Mouse (Mus musculus) CD4-positive, CD25-positive, alpha-beta regulatory T cell, adult 4 months (primary cell): ENCODE results near the gene Bcl7c. TPM values are rescaled to one million over a fixed set of nuclear protein-coding genes. Genes with fewer than 3 reads are reported as not detected.
A peak's percentile ranks its signal among the peaks of the same experiment; 100 is the strongest.
"Not testable (repeated sequence)": the region's sequence is repeated elsewhere in the genome, so short reads cannot be mapped to it uniquely, and the experiment has no call there.

Experiments used
- ATAC-seq: one replicate; pipeline ENCODE4 v1.8.0; 2017
- polyA plus RNA-seq, 2 experiments: library from polyadenylated mRNA; unstranded; fragments of 100-300 nt; shearing (Covaris generic); gene quantifications; one replicate each; pipeline ENCODE4 v1.2.1; 2017

Gene Bcl7c
- polyA plus RNA-seq, 2 experiments from 2014 or later, result 3.2 to 5.5 TPM

DNA sequence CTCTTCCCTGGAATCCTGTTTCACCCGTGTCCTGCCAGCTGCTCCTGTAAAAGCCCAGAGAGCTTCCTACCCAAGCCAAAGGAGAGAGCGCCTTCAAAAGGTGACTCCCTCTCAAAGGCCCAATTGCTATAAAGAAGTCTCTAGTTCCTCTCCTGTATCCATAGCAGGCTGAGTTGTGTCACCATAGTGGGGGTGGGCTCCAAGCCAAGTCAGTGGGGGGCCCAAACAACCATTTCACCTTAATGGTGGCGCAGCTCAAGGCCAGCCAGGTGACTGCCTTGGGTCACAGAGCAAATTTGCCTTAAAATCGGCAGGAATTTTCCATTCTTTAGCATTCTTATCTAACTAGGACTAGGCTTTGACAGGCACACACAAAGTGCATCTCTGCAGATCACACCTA lies 6.1 kb upstream of the Bcl7c start:
- no peak for ATAC-seq

DNA sequence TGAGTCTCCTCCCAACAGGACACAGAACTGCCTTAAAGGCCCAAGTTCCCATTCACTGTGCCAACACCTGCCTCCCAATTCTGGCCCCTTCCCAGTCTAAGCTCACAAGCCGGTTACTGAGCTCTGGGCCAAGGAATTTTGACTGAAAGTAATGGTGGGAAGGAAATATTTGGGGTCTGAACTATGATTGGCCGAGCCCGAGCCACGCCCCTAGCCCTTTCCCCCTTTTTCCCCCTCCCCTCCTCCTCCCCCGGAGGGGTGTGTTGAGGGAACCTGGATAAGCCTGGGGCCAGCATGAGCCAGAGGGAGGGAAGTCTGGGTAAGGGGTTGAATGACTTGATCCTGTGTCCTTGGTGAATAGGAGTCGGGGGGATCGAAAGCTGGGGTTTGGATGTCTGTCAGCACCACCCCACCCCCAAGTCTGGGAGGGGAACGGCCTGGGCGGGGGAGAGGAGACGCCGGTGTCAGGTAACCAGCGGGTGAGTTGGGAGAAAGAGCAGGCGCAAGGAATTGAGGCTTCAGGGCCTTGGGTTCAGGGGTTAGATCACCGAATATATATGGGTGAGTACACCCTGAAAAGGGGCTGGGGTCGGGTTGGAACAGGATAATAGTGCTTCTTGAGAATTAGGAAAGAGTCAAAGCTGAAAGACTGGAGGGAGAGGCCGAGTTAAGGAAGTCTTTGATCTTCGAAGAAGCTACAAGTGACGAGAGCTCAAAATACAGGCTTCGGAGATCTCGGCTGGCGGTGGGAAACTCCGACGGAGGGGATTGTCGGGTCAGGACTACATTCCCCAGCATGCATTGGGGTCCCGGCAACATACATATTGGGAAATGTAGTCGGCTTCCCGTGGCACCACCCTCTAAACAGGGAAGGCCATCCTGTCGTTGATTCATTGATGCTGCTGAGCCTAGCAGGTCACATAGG lies 4.0 kb upstream of the Bcl7c start, which contains the start of gene Ctf1:
Gene Ctf1, plus strand, starts transcription at position 276 of the 925 bp plus-strand sequence.
- no peak for ATAC-seq

DNA sequence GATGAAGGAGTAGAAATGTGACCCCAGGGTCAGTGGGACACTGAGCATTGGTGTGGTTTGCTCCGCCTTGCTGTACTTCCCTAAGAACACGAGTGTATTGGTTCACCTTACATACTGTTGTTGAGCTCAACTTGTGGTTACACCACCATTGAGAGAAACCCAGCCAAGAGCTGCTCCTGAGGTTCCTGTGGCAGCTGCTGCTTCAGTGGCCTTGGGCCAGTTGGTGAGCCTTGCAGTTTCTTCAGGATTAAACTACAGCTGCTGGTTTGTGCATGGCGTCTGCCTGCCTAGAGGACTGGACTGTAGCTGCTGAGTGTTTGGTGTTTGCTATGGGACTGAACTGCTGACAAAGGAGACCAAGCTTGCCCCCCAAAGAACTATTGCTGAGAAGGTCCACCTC lies 2.7 kb upstream of the Bcl7c start:
- no peak for ATAC-seq

DNA sequence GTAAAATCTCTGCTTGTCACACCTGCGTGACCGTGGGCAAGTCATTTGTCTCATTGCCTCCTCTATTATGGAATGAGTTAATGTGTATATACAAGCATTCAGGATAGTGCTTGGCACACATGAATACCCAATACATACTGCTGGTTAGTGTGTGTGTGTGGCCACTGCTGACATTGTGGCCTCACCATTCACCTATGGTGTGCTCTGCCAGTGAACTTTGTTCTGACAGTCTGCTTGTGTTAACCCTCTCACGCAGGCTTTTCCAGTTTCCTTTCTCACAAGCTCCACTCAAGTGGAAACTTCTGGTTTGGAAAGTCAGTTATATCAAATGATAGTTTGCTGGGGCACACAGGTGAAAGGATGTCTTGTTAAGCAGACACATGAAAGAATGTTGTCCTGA lies 2.3 kb upstream of the Bcl7c start:
- no peak for ATAC-seq

DNA sequence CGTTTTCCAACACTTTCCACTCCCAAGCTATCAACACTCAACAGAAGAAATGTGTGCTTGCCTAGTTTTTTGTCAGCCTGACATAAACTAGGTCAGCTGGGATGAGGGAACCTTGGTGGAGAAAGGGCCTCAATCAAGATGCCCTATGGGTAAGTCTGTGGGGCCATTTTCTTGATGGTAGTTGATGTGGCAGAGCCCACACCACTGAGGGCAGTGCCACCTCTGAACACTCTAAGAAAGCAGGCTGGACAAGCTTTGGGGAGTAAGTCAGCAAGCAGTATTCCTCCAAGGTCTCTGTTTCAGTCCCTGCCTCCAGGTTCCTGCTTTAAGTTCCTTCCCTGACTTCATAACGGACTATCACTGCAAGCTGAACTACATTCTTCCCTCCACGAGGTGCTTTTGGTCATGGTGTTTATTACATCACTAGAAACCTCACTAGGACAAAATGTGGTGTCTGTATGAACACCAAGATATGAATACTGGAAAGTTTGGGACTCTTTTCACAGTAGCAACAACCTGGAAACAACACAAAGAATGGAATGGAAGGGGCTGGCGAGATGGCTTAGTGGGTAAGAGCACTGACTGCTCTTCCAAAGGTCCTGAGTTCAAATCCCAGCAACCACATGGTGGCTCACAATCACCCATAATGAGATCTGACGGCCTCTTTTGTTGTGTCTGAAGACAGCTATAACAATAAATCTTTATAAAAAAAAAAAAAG lies 687 bp upstream of the Bcl7c start:
- no peak for ATAC-seq

DNA sequence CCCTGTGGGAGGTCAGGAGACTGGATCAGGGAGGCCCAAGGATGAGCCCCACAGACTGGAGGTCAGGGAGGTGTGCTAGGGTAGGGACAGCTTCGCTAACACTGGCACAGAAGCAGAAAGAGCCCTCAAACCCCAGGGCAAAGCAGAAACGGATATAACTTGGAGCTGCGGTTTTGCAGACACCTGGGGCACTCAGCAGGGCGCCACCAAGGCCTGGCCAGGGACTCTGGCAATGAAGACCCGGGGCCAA lies 851 bp downstream of the Bcl7c start:
- ATAC-seq, result peak; percentile 70

DNA sequence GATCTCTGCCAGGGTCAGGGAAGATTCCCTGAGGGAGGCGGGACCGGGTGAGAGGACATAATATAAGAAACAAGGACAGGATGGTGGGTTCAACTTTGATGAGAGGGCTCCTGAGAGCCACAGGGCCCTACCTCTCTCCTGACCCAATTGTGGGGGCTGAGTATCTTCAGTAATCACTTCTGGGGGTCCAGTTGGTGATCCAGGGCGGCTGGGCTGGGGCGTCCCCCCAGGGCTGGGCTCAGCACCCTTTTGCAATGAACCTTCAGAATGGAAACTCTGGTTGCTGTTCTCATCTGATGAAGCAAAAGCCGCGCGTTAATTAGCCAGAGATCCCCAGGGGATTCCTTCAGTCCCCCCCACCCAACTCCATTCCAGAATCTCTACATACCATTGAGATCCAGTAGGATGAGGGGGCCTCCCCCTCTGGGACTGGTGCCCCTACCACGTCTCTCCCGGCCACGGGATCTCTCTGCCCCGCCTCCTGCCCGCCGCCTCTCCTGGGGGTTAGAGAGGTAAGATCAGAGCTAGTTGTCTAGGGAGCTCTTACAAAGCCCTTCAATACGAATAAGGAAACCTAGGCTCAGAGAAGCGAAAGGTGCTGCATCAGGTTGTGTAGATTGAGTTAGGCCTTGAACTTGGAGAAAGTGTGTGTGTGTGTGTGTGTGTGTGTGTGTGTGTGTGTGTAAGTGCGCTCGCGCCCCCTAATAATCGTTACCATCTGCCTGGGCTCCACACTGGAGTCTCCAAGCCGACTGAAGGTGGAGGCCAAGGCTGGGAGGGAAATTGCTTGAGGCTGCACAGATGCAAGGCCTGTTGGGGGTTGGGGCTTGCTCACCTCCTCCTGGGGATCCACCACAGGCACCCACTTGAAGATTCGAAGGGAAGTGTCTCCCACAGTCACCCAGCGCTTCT lies 1.4 kb downstream of the Bcl7c start:
- no peak for ATAC-seq

DNA sequence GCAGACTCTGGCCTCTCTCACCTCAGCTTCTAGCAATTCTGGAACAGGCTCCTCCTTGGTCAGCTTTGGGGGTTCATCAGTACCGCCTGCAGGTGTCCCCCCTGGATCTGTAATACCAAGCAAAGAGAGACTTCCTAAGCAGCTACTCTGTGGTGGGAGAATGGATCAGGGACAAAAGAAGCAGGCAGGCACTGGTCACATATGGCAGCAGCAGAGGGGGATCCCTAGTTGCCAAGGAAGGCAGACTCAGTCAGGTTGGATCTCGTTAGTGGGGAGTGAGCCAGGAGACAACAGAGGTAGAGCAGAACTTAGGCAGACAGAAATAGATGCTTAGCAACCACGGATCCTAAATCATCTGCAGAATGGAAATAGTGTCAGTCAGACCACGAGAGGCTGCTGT lies 3.0 kb downstream of the Bcl7c start:
- ATAC-seq, result no peak

DNA sequence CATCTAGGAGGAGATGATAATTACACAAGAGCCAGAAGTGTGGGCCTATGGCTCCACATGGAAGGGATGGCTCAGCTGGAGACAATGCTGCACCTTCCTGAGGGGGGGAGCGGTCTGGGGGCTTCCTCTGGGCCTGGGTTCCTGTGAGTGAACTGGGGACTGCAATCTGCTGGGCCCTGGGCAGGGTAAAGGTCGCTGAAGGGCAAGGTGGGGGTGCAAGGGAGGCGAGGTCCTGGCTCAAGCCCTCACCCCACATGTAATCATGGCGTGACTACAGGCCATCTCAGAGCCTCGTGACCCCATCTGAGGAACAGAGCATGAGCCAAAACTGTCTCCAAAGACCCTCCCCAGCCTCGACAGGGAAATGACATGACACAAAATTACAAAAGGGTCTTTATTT lies 4.1 kb downstream of the Bcl7c start:
- ATAC-seq, result no peak

DNA sequence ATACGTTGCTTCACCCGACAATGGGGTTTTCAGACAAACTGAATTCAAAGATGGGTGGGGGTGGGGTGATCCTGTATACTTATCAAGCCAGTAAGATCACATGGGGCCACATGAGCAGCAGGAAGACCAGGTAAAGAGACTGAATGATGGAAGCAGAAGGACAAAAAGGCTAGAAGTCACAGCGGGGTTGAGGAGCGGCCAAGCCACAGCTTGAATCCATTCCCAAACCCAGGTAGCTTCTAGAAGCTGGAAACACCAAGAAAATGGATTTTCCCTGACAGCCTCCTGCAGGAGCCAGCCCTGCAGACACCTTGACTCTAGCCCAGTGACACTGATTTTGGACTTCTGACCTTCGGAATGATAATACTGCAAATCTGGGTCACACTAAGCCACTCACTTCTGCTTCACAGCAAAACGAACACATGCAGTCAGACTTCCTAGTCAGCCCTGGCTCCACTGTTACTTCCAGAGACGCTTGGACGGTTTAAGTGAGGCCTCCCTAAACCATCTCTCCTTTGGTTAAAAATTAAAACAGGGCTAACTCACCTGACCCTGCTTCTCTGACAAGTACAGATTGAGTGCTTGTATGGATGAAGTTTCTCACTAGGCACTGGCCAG lies 5.1 kb downstream of the Bcl7c start:
- no peak for ATAC-seq

DNA sequence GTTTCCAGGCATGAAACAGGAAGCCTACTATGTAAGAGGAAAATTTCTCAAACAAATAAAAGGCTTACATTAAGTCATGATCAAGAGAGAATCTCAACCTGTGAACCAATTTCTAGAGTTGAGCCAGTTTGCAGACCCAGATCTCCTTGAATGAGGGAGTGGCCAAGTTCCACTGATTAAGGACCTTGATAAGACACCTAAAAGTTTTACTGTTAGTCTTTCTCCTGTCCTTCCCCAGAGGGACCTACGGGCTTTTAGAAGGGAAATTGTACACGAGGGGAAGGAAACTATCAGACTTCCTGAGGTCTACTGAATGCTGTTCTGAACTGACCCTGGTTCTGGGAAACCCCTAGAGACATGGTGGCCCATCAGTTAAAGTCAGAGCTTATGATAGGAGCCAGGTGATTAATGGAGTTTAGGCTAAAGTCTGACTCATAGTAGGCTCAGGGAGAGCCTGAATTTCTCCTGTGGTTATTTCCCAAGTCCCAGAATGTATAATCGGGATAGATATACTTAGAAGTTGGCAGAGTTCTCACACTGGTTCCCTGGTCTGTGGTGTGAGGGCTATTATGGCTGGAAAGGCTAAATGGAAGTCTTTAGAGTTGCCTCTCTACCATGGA lies 7.9 kb downstream of the Bcl7c start:
- no peak for ATAC-seq

DNA sequence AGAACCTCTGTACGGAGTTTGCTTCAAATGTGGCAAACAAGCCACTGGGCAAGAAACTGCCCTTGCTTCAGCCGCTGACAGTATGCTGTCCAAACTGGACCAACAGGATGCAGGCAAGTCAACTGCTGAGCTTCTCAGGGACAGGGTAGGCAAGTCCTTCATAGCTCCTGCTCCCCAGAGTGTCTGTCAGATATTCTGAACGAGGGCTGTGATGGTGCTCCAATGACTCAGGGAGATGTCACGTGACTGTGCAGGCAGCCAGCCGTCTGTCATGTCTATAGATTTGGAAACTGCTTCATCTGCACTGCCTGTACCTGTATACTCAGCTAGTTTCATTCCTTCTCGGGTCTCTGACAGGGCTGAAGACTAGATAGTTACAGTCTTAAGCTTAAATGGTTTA lies 9.7 kb downstream of the Bcl7c start:
- ATAC-seq, result no peak

DNA sequence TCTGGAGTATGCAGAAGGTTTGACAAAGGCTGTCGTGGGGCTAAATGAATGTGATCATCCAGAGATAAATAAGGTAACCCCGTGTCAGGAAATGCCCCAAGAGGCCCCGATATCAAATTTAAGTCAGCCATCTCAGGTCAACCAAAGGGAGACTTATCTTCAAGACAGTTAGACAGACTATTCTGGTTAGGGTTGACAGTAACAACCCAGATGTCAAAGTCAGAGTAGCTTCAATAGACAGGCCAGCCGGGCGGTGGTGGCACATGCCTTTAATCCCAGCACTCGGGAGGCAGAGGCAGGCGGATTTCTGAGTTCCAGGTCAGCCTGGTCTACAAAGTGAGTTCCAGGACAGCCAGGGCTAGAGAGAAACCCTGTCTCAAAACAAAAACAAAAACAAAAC lies 15.0 kb downstream of the Bcl7c start:
- not testable (repeated sequence) for ATAC-seq

DNA sequence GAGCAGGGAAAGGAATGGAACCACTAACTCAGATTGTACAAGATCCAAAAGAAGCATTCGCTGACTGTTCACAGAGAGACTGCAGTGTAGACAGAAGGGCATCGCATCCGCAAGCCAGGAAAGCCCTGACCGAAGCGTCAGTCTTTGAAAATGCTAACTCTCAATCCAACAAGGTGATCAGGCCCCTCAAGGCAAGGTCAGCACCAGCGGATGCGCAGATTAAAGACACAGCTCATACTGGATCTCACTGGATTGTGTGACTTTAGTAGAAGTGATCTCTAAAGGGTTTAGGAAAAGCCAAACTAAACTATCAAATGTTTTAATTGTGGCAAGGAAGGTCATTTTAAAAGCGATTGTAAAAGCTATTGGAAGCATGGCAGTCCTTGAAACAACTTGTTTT lies 15.4 kb downstream of the Bcl7c start:
- no peak for ATAC-seq

DNA sequence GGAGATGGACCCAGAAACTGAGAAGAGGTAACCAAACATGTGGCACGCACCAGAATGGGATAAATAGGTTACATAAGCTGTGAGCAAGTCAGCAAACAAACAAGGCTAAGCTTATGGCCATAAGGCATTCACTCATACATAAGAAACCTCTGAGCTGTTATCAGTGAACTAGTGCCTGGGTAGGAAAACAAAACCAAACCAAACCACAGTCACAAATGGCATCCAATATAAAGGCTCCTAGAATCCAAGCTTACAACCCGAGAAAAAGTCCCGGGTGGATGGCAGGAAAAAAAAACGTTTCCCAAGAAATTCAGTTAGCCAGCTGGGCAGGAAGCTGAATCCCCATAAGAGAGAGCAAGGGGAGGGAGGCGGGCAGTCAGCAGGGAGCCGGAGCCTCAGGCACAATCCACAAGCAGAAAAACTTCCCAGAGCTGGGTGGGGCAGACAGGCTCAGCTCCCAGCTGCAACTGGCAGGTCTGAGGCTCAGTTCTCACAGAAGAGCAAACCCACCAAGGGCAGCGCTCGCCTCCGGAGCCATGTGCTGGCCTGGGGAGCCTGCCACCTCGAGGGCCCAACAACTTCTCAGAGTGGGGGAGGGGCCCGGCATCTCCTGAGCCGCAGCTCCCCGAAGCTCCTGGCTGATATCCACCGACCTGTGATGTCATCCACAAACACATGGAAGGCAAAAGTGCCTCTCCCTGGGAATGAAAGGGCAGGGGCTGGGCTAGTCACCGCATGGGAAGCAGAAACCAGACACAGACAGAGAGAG lies 17.3 kb downstream of the Bcl7c start:
- ATAC-seq, result no peak

DNA sequence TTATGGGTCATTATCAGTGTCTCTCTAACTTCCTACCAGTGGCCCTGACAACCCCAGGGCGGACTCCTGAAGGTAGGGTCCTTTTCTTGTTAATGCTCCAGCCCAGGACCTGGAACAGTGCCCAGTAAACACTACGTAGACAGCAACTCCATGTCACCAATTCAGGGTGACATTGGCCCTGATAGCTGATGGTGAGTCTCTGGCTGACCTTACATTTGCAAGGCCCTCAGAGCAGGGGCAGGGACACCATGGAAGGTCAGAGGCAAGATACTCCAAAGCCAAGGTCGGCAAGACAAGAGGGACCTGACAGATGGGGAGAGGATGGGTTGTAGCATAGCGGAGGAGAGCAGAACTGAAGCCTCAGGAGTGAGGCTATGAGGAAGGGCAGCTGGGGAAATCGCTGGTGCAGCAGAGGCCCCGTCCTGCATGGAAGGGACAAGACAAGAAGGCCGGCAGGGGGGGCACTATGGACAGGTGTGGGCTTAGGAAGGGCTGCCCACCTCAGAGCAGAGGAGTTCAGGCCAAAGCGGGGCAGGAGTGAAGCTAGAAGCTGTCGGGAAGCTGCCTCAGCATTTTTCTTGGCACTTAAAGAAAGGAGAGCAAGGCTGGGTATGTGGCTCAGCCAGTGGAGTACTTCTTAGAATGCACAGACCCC lies 19.0 kb downstream of the Bcl7c start:
- no peak for ATAC-seq

DNA sequence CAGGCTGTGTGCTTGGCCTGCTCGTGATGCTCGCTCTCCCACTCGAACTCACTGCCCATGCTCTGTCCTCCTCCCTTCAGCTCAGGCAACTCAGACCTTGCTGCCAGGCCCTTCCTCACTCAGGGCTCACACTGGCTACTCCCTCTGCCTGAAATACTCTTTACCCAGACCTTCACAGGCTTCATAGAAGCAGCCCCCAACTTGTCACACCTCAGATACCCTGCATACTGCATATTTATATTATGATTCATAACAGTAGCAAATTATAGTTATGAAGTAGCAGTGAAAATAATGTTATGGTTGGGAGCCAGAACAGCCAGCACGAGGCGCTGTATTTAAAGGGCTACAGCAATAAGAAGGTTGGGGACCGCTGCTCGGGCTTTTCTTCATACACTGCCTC lies 19.8 kb downstream of the Bcl7c start:
- ATAC-seq, result no peak

DNA sequence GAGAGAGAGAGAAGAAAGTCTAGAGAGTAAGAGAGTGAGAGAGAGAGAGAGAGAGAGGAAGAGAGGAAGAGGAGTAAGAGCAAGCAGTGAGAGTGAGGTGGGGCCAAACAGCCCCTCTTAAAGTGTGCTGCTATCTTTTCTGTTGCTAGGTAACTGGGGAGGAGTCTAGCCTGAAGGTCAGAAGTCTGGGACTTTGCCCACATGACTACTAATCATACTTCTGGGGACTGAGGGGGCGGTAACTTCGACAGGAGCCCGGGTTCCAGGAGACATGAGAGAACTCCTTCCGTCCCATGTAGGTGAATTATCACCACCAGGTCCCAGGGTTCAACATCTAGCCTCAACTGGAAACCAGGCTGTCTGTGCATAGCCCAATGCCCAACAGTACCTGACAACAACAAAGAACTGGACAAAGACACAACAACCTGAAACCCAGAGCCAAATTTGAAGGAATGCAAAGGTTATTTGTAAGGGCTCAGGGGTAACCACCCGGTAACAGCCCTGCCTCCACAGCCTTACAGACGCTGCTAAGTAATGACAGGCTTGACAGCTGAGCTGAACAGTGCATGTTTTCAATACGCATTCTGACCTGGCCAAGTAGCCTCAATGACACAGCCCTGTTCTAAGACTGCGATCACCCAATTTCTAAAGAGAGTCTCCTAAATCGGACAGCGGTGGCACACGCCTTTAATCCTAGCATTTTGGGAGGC lies 21.8 kb downstream of the Bcl7c start:
- no peak for ATAC-seq

DNA sequence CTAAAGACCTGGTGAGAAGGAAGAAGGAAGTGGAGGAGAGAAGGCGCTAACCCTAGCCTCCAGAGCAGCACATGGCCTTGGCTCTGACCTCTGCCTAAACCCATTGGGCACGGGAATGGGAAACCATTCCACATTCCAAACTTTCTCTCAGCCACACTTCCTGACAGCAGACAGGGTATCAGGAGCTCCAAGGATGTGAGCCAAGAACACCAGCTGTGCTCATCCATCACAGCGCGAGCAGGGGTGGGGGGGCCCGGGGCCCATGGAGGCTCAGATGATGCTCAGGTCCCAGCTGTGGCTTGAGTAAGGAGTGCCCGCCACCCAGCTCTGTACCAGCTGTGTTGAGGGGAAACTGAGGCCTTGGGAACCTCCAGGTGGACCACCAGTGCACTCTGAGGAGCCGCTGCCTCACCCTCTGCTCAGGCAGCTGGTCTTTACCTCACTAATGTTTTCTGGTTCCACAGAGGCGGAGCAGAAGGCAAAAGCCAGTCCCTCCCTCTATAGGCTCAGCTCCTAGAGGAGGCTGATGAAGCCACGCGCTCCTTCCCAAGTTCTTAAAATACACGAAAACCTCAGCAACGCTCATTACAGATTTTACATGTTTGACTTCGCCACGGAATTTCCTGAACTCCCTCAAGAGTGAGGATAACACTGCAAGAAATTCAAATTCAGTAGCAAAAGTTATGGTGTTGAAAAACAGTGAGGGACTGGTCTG lies 23.3 kb downstream of the Bcl7c start:
- no peak for ATAC-seq
